Mouse (Mus musculus) Muller cell, postnatal 12 days (primary cell): ENCODE measurements around the gene Fez2.

Source experiments
- DNase-seq: peaks from one replicate; pipeline ENCODE4 v3.0.0-alpha.2; 2015; ENCODE audit errors: inconsistent ontology term

Gene Fez2

GRCm38 (mm10) chr17:78408386-78408785 is 9.6 kb downstream of the Fez2 start:
- DNase-seq = peak; percentile 79

GRCm38 (mm10) chr17:78407581-78407980 is 10.4 kb downstream of the Fez2 start:
- no peak for DNase-seq

DNA sequence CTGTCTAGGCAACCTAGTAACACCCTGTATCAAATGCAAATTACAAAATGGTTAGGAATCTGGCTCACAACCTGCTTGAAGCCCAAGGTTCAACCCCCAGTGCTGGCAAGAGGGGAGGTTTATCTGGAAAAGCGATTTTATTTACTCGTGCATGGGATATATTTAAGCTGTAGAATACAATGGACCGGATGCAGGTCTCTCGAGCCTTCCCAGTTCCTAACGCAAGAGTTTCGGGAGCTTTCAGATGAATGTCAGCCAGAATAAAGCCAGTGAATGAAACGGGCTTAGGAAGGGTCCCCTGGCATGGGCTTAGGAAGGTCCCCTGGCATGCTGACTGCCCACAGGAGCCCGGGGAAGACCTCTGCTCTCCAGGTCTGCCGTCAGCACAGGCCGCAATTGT is 11.1 kb downstream of the Fez2 start:
- DNase-seq = no peak

DNA sequence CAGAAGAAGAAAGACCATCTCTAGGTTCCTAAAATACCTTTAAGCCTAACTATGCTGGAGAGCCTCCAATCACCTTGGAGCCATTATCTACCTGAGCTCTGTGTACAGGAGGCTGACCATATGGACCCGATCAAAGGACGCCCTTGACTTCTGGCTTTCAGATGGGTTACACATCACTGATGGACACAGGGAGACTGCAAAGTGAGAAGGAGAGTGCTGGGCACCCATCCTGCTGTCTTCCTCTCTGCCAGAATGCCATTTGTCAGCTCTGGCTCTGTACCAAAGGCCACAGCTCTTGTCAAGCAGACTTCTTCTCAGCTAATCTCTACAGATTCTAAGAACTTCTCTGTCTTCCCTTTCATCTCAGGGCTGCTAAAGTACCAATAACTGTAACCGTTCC is 12.6 kb downstream of the Fez2 start:
- DNase-seq = no peak

GRCm38 (mm10) chr17:78403804-78404203 is 14.1 kb downstream of the Fez2 start:
- DNase-seq = no peak

- DNase-seq = peak; percentile 51
Measured at GRCm38 (mm10) chr17:78403229-78403628, 14.7 kb downstream of the Fez2 start.

DNA sequence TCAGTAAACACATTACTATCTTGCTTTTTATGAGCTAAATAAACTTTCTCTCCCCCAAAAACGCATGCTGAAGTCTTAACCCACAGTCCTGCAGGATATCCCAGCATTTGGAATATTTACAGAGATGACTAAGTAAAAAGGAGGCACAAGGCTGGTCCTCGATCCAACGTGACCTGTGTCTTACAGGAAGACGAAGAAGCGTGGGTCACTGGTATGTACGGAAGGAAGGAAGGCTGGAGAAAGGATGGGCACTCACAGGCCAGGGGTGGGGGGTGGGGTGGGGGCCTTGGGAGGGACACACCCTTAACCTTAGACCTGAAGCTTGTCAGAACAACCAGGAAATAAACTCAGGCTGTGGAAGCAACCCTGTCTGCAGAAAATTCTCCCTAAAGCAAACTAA is 15.8 kb downstream of the Fez2 start:
- DNase-seq = no peak

DNA sequence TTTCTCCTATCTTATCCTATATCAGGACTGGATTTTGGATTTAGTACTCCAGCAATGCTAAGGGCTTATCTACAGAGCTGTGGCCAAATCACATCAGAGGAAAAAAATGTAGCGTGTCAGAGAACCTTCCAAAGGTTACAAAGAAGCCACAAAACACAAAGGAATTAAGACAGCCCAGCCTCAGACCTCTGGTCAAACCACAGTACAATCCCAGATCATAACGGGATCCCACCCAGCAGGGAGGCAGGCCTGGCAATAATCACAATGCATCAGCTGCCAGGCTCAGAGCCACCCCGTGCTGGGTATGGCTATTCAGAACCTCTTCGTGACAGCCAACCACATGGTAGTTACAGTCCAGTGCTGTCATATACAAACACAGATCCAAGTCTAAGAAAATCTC is 16.2 kb downstream of the Fez2 start:
- peak; percentile 94 for DNase-seq

DNA sequence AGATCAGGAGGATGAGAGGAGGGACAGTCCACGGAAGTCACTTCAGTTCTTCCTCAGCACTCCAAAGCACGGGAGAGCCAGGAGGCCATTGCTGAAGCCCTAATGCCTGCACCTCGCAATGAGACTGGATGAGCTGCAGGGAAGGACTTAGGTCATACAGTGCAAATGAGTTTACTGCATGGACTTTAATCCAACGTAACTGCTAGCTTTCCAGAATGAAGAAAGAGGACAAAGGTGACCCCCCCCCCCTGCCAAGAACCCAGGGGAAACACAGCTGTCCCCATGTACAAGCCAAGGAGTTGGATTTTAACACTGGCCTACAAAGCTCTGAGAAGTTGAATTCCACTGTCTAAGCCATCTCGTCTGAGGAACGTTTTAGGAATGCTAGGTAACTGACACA is 16.6 kb downstream of the Fez2 start:
- DNase-seq = no peak

GRCm38 (mm10) chr17:78400130-78400840 is 17.7 kb downstream of the Fez2 start:
- no peak for DNase-seq

DNA sequence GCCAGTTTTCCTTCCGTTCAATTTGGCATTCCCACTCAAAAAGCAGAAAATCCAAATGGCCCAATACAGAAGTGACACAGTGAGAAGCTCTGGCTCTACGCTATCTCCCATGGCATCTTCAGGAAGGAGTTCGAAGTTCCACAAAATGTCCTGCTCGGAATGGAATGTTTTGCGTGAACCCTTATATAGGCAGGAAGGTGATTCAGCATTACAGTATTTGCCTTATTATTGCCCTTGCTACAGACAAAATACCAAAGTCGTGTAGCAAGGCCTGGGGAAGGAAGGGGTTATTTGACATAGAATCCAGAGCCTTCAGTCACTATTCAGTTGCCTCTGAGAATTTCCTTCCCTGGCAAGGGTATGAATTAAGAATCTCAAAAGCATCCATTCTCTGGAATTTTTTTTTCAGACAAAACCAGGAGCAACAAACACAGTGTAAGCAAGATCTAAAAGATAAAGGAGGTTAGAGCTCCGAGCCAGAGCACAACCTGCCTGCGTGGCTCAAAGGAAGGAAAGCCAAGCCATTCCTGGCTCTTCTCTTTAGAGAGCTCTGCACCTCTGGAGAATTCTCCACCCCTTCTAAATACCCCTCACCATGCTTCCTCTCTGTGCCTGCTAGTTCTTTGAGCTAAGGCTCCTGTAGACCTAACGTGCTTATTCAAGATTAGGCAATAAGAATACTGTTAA is 25.4 kb downstream of the Fez2 start:
- DNase-seq = no peak

DNA sequence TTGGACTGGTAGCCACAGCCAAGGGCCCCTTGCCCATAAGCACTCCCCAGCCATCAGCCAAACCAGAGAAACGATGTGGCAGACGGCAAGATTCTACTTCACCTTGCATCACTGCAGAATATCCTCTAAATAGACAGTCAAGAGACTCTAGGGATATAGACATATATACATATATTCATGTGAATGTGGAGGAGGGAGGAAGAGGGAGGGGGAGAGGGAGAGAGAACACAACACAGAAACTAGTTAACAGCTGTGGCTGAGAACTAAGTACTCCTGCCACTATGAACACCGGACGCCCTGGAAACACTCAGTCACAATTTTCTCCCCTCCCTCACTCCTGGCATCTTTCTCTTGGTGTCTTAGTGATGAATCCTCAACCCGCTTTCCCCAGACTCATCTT is 28.4 kb downstream of the Fez2 start:
- DNase-seq = no peak

DNA sequence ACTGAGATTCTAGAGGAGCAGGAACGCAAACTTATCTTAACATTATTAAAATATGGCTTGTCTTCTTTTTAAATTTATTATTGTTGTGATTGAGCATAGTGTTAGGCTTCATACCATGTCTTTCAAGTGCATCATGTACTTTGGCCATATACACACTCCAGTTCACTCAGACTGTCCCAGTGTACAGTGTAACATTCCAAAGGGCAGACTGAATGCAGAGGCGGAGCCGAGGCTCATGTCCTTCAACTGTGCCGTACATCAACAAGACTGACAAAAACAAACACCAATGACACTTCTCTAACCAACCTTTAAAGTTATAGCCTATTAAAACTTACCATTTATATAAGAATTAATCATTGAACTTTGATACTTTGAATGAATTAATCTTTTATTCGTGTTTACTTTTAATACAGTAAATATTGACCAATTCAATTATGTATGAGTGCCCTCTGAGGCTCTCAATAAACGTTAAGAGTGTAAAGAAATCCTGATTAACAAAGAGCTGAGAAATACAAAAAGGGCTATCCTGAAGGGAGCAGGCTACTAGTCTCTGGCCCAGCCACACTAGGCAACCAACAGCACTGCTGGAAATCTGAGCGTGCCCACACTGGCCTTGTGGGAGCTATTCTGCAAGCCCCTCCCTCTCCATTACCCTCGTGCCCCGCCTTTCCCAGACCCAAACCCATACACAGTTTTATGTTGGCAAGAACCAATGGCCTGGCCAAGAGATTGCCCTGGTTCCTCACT is 29.7 kb downstream of the Fez2 start:
- no peak for DNase-seq

DNA sequence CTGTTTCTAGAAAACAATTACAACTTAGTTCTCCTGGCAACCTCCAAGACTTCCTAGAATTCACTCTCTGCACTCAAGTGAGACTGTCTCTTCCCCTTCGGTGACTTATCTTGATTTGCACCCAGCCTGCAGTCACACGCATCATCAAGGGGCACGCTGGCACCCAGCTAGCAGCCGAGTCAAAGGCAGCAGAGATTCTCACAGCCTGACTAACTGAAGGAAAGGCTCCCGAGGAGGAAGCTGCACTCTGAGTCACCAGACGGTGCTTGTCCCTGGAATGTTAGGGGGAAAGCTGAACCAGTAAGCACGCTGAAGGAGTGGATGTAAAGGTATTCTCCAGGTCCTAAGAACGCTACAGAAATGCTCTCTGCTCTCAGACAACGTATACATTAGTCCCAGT is 30.3 kb downstream of the Fez2 start:
- peak; percentile 51 for DNase-seq

GRCm38 (mm10) chr17:78382321-78382720 is 35.6 kb downstream of the Fez2 start:
- no peak for DNase-seq

DNA sequence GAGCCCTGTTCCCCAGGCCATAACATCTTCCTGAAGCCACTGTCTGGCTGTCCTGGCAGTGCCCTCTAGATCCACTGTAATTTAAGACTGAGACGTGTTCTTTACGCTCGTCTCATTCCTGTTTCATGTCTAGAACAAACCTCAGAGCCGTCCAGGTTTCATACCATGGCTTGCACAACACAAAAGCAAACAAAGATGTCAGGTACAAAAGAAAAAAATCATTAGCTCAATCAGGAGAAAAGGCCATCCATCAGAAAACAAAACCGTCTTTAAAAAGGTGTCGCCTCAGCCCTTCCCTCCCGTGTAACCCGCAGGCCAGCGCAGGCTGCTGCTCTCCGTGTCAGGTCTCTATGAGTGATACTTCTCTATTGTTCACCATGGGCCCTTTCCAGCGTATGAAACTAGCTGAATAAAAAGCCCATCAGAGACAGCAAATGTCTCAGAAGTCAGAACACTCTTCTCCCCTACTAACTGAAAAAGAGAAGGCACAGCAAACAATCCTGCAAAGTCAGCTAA is 38.2 kb downstream of the Fez2 start:
- DNase-seq = no peak

DNA sequence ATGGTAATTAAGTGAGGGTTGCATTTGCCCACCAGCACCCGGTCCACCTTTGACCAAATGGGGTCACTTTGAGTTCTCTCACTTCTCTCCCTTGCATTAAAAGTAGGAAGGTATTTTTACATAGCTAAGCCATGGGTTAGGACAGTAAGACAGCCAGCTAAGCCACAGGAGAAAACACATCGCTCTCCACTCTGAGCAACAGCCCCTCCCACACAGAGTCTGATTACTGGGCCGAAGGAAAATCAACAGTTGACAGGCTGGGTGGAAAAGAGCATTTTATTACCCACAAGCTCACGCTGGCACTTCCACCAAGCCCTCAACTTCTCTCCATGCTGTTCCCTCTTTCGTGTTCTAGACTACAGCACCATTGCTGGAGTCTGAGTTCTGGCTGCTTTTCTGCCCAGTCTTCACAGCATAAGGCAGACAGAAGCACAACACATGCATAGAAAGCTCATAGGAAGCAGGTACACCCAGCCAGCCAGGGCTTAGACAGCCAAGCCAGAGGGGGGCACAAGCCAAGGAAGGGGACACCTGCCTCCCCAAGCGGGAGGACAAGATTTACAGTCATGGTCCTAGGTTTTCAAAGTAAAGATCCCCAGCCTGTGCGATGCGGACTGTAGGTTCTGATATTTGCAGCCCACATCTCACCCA is 38.7 kb downstream of the Fez2 start:
- DNase-seq = no peak

DNA sequence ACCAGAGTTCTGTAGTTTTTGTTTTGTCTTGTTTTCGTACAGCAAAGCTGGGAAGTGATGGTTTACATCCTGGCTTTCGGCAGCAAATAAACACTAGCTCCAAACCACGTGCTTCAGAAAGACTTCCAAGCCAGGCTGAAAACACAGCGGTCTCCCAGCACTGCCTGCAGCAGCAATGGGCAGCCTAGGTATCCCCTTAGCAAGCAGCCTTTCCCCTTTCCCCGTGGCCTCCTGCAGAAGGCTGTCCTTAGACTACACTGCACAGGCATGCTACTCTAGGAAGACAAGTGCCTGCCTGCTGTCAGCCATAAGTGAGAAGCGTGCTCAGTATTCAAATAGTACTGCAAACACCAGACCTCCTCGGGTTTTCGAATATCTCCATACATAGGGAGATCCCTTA is 41.4 kb downstream of the Fez2 start:
- no peak for DNase-seq

DNA sequence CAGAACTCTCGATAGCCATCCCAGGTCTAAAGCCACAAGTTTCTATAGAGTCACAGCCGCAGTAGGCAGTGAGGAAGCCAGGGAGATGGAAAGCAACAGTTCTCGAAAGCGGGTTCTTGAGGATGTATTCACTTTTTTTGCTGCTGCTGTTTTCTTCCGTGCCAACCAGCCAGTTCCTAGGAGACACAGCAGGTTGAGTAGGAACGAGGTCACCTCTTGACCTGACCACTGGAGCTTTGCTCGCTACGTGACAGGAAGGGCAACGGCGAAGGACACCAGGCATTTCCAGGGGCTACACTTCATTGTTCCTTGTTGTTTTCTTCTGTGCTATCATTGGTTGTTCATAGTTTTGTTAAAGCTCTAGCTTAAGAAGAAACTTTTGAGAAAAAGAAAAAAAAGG is 43.2 kb downstream of the Fez2 start:
- DNase-seq = no peak

DNA sequence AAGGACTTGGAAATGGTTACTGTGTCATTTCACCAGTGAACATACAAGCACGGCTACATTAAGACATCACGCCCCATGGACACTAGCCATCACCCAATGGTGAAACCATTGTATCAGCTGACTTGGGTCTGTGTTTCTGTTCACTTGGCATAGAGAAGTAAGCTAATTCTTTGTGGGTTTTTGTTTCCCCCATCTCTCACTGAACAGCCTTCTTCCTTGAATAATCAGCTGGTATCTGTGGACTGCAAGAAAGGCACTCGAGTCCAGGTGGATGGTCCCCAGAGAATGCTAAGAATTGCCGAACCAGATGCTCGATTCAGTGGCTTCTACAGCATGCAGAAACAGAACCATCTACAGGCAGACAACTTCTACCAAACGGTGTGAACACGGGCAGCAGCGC is 44.1 kb downstream of the Fez2 start:
- no peak for DNase-seq

GRCm38 (mm10) chr17:78373174-78373573 is 44.8 kb downstream of the Fez2 start:
- no peak for DNase-seq

- DNase-seq = no peak
Measured at GRCm38 (mm10) chr17:78370445-78370844, 47.5 kb downstream of the Fez2 start.
